Mouse (Mus musculus) layer of hippocampus, adult 18-20 months (tissue): ENCODE data around the gene Cep126. TPM values are rescaled to one million over a fixed set of nuclear protein-coding genes. Genes with fewer than 3 reads are reported as not detected.

Experiments used
- DNase-seq, 2 experiments: peaks; one replicate each; pipeline ENCODE4 v3.0.0; 2022; ENCODE audit warnings: low spot score in 2 of 2
- long read RNA-seq: library from polyadenylated mRNA; stranded (forward); transcript quantifications from one replicate; pipeline ENCODE4 v2.0.0, GENCODE M21; 2021
- total RNA-seq, 2 experiments: library from RNA; stranded (reverse); gene quantifications; 2 replicates each; pipeline ENCODE4 v1.2.3; 2021

Gene Cep126
- 10 to 100 TPM; 16.5 to 17.2 TPM for total RNA-seq
- long read RNA-seq, transcript Cep126-201 (11 exons, 3,819 nt), result major isoform, 12 of 17 reads
- long read RNA-seq, partial matches to known transcripts, result 0 of 17 reads
- long read RNA-seq, other reads (novel, unspliced or antisense), result 5 of 17 reads

DNA sequence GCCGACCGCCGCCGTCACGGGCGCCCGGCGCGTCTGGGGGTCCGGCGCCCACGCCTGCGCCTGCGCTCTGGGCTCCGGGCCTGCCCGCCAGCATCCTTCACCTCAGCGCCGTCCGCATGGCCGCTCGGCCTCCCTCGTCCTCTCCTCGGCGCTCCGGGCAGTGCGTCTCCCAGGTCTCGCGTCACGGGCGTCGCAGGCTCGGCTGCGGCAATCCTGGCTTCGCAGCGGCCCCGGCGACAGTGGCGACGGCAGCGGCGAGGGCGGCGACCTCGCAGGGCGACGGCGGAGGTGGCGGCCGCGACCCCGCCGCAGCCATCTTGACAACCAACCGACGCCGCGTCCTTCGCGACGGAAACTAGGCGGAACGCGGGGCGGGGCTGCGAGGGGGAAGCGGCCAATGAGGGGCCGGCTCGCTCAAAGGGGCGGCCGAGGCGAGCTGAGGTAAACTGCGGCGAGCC is at the start of gene Cep126:
Gene Cep126 (minus strand): TSS at position 178 of the 458 bp plus-strand sequence.
- DNase-seq, result peak; percentile 59 to 75

- no peak for DNase-seq
Measured at GRCm38 (mm10) chr9:8179554-8179953, 45.5 kb upstream of the Cep126 start.

GRCm38 (mm10) chr9:8177099-8177498 is 43.0 kb upstream of the Cep126 start:
- no peak for DNase-seq

GRCm38 (mm10) chr9:8157011-8157410 is 22.9 kb upstream of the Cep126 start:
- no peak for DNase-seq

DNA sequence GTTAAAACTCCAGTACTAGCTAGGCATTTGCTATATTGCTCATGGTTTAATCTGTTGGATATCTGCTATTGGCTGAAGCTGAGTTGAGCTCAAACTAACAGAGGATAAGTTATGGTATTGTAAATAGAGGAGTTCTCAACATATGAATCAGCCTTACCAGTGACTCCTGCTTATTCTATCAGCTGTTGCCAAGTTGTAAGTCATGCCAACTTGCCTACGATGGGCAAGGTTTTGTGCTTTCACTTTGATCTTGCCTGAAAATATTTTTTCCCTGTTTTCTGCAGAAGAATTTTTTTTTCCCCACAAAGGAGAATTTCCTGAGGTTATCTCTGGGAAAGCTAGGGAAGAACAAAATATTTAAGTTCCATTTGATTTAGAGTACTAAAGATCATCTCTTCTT is 5.4 kb upstream of the Cep126 start:
- no peak for DNase-seq

DNA sequence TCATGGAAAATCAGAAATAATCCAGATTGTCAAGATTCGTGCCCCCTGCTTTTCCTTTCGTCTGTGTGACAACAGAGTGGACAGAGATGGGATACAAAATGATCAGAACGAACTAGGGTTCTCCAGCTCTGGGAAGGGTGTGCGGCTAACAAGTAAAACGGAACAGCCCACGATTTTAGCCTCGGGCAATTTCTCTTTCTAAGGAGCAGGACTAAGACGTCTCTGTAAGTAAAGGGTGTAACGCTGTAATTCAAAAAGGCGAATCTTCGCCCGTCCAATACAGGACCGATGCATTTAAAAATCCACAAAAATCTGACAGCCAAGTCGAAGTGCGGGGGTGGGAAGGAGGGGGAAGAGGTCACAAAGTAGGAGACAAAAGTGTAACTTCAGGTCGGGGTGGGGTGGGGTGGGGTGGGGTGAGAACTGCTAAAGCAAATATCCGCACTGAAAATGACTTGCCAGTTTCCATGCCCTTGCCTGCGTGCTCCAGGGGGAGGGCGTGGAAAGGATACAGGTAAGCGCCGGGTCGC is 443 bp downstream of the Cep126 start:
- peak in 1 of 2 experiments; percentile 16 for DNase-seq

DNA sequence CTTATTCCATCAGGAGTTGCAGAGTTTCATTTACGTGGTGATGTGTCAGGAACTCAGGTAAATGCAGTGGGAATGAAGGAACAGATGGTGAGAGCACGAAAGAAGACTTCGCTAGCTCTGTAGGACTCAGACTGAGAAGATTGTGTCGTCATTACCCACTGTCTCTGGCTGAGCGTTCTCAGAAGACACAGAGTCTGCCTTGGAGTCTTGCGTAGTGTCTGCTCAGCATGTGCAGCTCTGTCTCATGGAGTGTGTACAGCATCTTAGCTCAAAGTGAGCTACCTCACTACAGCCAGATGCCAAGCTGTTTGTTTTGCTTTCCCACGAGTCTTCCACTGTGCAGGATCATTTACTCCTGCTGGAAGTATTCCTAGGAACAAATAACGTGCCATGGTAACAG is 10.6 kb downstream of the Cep126 start:
- DNase-seq, result no peak

GRCm38 (mm10) chr9:8114516-8114915 is 19.6 kb downstream of the Cep126 start:
- no peak for DNase-seq

- no peak for DNase-seq
Measured at GRCm38 (mm10) chr9:8103050-8103449, 31.0 kb downstream of the Cep126 start.

DNA sequence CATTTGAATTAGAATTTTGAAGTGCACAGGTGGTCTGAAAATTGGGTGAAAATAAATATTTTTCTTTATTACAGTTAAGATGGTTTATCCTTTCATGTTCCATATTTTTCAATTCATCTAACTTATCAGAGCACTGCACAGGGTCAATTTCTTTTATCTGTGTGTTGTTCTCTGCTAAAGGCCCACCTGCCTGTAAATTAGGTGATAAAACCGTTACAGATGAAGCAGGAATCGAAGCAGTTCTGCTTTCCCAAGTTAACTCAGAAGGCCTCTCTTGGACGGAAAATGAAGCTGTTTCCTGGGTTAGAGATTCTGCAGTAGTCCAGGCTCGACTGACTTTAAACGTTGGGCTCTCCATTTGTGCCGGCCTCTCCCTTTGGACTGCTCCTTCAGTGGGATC is 33.1 kb downstream of the Cep126 start:
- DNase-seq, result no peak

DNA sequence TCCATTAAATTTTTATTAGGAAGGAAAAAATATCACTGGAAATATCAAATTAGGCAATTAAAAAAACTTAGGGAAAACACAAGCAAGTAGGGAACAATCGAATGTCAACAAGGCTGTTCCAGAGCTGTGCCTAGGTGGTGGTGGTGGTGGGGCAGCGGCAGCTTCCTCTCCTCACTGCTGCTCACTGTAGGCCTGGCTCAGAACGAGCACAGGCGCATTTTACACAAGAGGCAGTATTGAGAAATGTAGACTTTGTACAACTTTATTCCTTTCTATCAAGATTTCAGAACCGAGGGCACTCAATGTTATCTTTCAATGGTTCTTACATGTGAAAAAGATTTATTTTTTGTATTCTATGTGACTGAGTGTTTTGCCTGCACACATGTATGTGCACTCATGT is 55.2 kb downstream of the Cep126 start:
- DNase-seq, result no peak

GRCm38 (mm10) chr9:8074345-8074744 is 59.7 kb downstream of the Cep126 start:
- DNase-seq, result peak in 1 of 2 experiments; percentile 26

DNA sequence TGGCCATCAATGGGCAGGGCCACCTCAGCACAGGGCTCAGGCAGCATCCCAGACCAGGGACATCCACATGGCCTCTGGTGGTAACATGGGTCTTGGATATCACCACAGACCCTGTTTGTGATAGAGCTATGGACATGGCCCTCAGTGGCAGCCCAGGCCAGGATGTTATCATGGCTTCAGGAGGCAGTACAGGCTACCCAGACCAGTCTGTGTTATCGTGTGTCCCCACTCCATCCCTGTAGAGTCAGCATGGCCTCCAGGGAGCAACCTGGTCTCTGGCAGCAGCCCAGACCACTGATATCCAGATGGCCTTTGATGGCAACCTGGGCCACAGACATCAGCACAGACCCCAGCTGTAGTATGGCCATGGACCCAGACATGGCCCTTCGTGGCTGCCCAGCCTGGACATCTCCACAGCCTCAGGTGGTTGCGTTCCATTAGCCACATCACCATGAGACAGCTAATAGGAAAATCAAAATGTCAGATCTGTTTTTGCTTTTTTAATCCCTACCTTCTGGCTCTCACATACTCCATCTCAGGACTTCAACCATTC is 60.8 kb downstream of the Cep126 start:
- no peak for DNase-seq

DNA sequence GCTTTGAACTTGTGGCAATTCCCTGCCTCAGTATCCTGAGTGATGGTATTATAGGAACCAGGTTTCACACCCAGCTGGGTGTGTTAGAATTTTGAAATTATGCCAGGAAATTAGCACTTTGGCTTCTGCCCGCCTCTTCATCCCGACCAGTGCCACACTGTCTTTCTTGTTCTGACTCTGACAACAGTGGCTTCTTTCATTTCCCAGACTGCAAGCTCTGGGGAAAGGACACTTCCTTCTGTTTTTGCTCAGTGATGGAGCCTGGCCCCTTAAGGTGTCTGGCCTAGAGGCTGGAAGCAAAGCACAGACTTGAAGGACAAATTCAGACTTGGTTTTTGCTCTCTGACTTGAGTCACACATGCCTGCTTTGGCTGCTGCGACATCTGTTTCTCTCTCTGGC is 74.5 kb downstream of the Cep126 start:
- DNase-seq, result no peak

GRCm38 (mm10) chr9:8054831-8055230 is 79.3 kb downstream of the Cep126 start:
- DNase-seq, result no peak

GRCm38 (mm10) chr9:8043044-8043387 is 91.1 kb downstream of the Cep126 start:
- no peak for DNase-seq

DNA sequence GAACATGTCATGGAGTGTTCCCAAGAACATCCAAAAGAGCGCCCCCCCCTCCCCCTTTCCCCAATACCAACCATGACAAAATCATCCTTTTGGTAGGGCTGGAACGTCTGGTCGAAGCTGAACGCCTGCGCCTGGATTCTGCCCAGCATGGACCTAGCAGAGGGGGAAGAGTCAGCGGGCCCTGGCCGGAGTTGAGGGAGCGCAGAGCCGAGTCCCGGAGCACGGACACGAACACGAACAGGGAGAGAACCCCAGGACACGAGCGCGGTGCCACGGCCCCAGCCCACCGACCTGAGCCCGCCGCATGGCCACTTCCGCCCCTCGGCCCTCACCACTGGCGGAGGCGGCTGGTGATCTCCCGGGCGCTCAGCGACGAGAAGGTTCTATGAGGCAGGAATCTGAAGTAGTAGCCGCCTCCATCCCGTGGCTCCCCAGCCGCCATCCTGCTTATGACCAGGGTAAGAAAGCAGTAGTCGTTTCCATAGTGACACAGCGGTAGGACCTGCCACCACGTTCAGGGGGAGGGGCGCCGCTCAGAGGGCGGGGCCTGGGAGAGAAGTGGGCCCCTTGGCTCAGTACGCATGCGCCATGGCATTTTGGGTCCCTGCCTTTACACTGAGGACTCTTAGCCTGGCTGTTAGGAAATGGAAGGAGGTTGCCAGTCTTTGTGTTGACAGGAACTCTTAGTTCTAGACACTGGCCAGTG is 91.6 kb downstream of the Cep126 start, which contains the start of gene Cfap300:
Gene Cfap300 (minus strand): TSS at position 486 of the 706 bp plus-strand sequence.
- DNase-seq, result peak; percentile 93 to 97

DNA sequence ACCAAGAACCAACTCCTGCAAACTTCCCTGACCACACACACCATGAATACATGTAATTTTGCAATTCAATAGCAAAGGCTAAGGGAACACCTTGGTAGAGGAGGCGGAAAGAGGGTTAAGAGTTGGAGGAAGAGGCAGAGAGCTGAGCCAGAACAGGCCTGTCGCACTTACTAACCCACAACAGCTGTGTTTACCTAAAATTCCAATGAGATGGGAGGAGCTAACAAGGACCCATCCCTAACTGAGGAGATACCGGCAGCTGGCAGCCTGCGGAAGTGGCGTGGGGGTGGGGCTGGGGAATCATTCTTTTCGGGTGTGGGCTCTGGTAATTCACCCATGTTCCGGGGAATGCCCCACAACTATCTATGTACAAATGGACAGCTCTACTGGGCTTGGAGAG is 98.5 kb downstream of the Cep126 start:
- DNase-seq, result no peak

DNA sequence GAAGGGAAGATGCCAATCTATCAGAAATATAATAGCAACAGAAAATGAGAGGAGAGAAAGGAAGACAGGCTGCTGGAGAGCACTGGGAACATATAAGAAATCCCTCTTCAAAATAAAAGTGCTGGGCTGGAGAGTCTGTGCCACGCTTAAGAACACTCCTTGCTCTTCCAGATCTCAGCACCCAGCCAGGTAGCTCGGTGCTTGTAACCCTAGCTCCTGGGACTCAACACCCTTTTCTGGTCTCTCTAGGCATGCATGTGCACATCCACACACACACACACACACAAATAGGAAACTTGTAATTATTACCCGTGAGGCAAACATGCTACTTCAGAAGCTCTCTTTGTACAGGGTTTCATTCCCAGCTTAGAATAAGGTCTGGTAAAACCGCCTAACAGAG is 99.0 kb downstream of the Cep126 start:
- no peak for DNase-seq

DNA sequence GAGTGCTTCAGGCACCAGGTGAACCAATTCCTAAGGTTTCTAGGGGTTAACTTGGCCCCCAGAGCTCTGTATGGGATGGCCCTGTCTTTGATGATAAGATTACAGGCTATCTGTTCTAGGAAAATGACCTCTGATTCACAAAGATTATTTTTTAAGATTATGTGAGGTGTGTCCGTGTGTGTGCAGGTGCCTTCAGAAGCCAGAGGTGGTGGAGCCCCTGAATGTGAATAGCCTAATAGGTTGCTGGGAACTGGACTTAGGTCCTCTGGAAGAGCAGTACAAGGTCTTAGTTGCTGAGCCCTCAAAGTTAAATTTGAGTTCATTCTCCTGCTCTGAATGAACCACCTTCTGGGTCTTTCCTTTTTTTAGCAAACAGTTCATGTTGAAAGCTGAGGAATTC is 100.0 kb downstream of the Cep126 start:
- DNase-seq, result no peak

GRCm38 (mm10) chr9:8032847-8033246 is 101.2 kb downstream of the Cep126 start:
- no peak for DNase-seq
